8 mouse cellular contexts compared by ENCODE assay signal in genomic region chr1:172325680-172326535, GRCm38 (mm10). TPM values are rescaled to one million over a fixed set of nuclear protein-coding genes. Genes with fewer than 3 reads are reported as not detected.
A peak's percentile ranks its signal among the peaks of the same experiment; 100 is the strongest.
DNase-seq lines count a peak whose midpoint lies in the region; ATAC-seq lines count a peak whose summit lies in the region.

No protein-coding gene starts in this region.

- peak overlapping the region; percentile 33 for H3K4me3 ChIP-seq in erythroblast, embryonic 14.5 days (replicated peaks)
- peak overlapping the region; percentile 46 for H3K4me3 ChIP-seq in brown adipose tissue, adult 24 weeks (ENCODE audit: insufficient read depth, low read depth, low read length)
- H3K4me3 ChIP-seq in forebrain, embryonic 14.5 days (ENCODE audit: low read depth, low read length), result peak overlapping the region; percentile 38
- H3K4me3 ChIP-seq in midbrain, embryonic 15.5 days, result peak overlapping the region; percentile 47

- H3K4me1 ChIP-seq in erythroblast, embryonic 14.5 days (ENCODE audit: control insufficient read depth), result peaks cover 19% of the 10 kb centered on the region
- H3K4me1 ChIP-seq in brown adipose tissue, adult 24 weeks (ENCODE audit: control insufficient read depth, insufficient read depth, insufficient read length, low read length), result no peaks in the 10 kb centered on the region
- H3K4me1 ChIP-seq in forebrain, embryonic 14.5 days (ENCODE audit: control insufficient read depth, insufficient read depth, low read length), result peaks cover 17% of the 10 kb centered on the region
- H3K4me1 ChIP-seq in midbrain, embryonic 15.5 days, result peaks cover 27% of the 10 kb centered on the region

- peaks cover 59% of the 10 kb centered on the region for H3K27me3 ChIP-seq in erythroblast, embryonic 14.5 days (ENCODE audit: control insufficient read depth)
- H3K27me3 ChIP-seq in forebrain, embryonic 14.5 days (replicated peaks; ENCODE audit: control insufficient read depth, insufficient read depth, low read length), result no peaks in the 10 kb centered on the region
- H3K27me3 ChIP-seq in midbrain, embryonic 15.5 days (replicated peaks), result peaks cover 6% of the 10 kb centered on the region
- no peaks in the 10 kb centered on the region for H3K27me3 ChIP-seq in splenic B cell, adult 2 months (ENCODE audit: control insufficient read depth, insufficient read depth, low read length, poor library complexity, severe bottlenecking)

- H3K27ac ChIP-seq in brown adipose tissue, adult 24 weeks (replicated peaks; ENCODE audit: low read depth, low read length), result no peak overlapping the region
- H3K27ac ChIP-seq in forebrain, embryonic 14.5 days (ENCODE audit: low read depth, low read length), result no peak overlapping the region
- no peak overlapping the region for H3K27ac ChIP-seq in midbrain, embryonic 15.5 days

- peak overlapping the region; percentile 60 for H3K9ac ChIP-seq in forebrain, embryonic 14.5 days (ENCODE audit: low read length)
- peak overlapping the region; percentile 40; the same call in 1 of the 2 replicates for H3K9ac ChIP-seq in midbrain, embryonic 15.5 days

- peaks cover 2% of the 10 kb centered on the region for H3K36me3 ChIP-seq in erythroblast, embryonic 14.5 days (ENCODE audit: control insufficient read depth)
- H3K36me3 ChIP-seq in forebrain, embryonic 14.5 days (ENCODE audit: control insufficient read depth, insufficient read depth, low read length), result peaks cover 8% of the 10 kb centered on the region; the same call in 1 of the 2 replicates
- no peaks in the 10 kb centered on the region for H3K36me3 ChIP-seq in midbrain, embryonic 15.5 days (replicated peaks)
- no peaks in the 10 kb centered on the region for H3K36me3 ChIP-seq in splenic B cell, adult 2 months (ENCODE audit: control insufficient read depth, insufficient read depth, low read length, poor library complexity, severe bottlenecking)

- ATAC-seq in erythroblast, adult 5-6 weeks (replicated peaks; ENCODE audit: low FRiP score, poor library complexity, severe bottlenecking), result no peak
- peak; percentile 51 for ATAC-seq in forebrain, embryonic 14.5 days
- peak; percentile 74 for ATAC-seq in inflammation-experienced regulatory T-cells, adult 6 months
- ATAC-seq in midbrain, embryonic 15.5 days (replicated peaks), result peak; percentile 55

- H3K9me3 ChIP-seq in erythroblast, embryonic 14.5 days (ENCODE audit: control insufficient read depth, low read length), result peaks cover 7% of the 10 kb centered on the region
- H3K9me3 ChIP-seq in forebrain, embryonic 14.5 days (replicated peaks; ENCODE audit: control insufficient read depth, low read length), result no peaks in the 10 kb centered on the region
- H3K9me3 ChIP-seq in midbrain, embryonic 15.5 days, result no peaks in the 10 kb centered on the region

- peak overlapping the region; percentile 78 for H3K4me2 ChIP-seq in forebrain, embryonic 14.5 days (ENCODE audit: low read length)
- H3K4me2 ChIP-seq in midbrain, embryonic 15.5 days, result peak overlapping the region; percentile 82

- WGBS in forebrain, embryonic 14.5 days, result 29% methylated on average over 94 of the region's 94 CpGs
- 20% methylated on average over 94 of the region's 94 CpGs for WGBS in midbrain, embryonic 15.5 days

- DNase-seq in forebrain, embryonic 14.5 days (ENCODE audit: low spot score), result peak; percentile 78
- peak; percentile 62 for DNase-seq in liver
- peak; percentile 85 for DNase-seq in splenic B cell, adult 2 months (ENCODE audit: low read depth, low spot score)

RNA-seq across cellular contexts. Expression of gene Kcnj9, which starts 3.2 kb away (rescaled TPM):
- 0.01 TPM in 1 of 2 replicates, not detected in the other for polyA plus RNA-seq in erythroblast, embryonic 14.5 days (2012)
- total RNA-seq in erythroblast, adult 5-6 weeks (2015; ENCODE audit: low replicate concordance), result not detected in 2 replicates
- 2.1 TPM in 1 of 2 replicates, not detected in the other for total RNA-seq in erythroblast, adult 5-6 weeks (2017; ENCODE audit: low replicate concordance)
- polyA plus RNA-seq in brown adipose tissue, adult 24 weeks (2012; ENCODE audit: insufficient read depth, insufficient read length, missing spikeins), result not detected in 2 replicates
- polyA plus RNA-seq in forebrain, embryonic 14.5 days (2014; fragmentation: Nextera tagmentation; extraction: Ambion mirVana), result 1.3 and 1.5 TPM in 2 replicates
- not detected for polyA plus RNA-seq in inflammation-experienced regulatory T-cells, adult 6 months (2017; shearing (Covaris generic))
- 5.6 and 5.9 TPM in 2 replicates for polyA plus RNA-seq in midbrain, embryonic 15.5 days (2015; fragmentation: Nextera tagmentation; extraction: Ambion mirVana)

RNA-seq across cellular contexts. Expression of gene Kcnj10, which starts 15.1 kb away (rescaled TPM):
- 0.01 TPM in 1 of 2 replicates, not detected in the other for polyA plus RNA-seq in erythroblast, embryonic 14.5 days (2012)
- 5.6 and 11.7 TPM in 2 replicates for total RNA-seq in erythroblast, adult 5-6 weeks (2015; ENCODE audit: low replicate concordance)
- total RNA-seq in erythroblast, adult 5-6 weeks (2017; ENCODE audit: low replicate concordance), result 0.85 and 2.8 TPM in 2 replicates
- not detected in 2 replicates for polyA plus RNA-seq in brown adipose tissue, adult 24 weeks (2012; ENCODE audit: insufficient read depth, insufficient read length, missing spikeins)
- polyA plus RNA-seq in forebrain, embryonic 14.5 days (2014; fragmentation: Nextera tagmentation; extraction: Ambion mirVana), result 1.5 and 1.6 TPM in 2 replicates
- polyA plus RNA-seq in inflammation-experienced regulatory T-cells, adult 6 months (2017; shearing (Covaris generic)), result under 1 TPM in 1 of 3 experiments, not detected in 2; 0.12 TPM
- polyA plus RNA-seq in midbrain, embryonic 15.5 days (2015; fragmentation: Nextera tagmentation; extraction: Ambion mirVana), result 1.8 TPM in 2 replicates

RNA-seq across cellular contexts. Expression of gene Atp1a2, which starts 28.0 kb away (rescaled TPM):
- polyA plus RNA-seq in erythroblast, embryonic 14.5 days (2012), result not detected in 2 replicates
- not detected in 2 replicates for total RNA-seq in erythroblast, adult 5-6 weeks (2015; ENCODE audit: low replicate concordance)
- not detected in 2 replicates for total RNA-seq in erythroblast, adult 5-6 weeks (2017; ENCODE audit: low replicate concordance)
- polyA plus RNA-seq in brown adipose tissue, adult 24 weeks (2012; ENCODE audit: insufficient read depth, insufficient read length, missing spikeins), result 428 and 499 TPM in 2 replicates
- polyA plus RNA-seq in forebrain, embryonic 14.5 days (2014; fragmentation: Nextera tagmentation; extraction: Ambion mirVana), result 12.9 and 19.8 TPM in 2 replicates
- polyA plus RNA-seq in inflammation-experienced regulatory T-cells, adult 6 months (2017; shearing (Covaris generic)), result under 1 TPM in 2 of 3 experiments, not detected in 1; 0.12 to 0.52 TPM
- 56.5 and 63.1 TPM in 2 replicates for polyA plus RNA-seq in midbrain, embryonic 15.5 days (2015; fragmentation: Nextera tagmentation; extraction: Ambion mirVana)

RNA-seq across cellular contexts. Expression of gene Pigm, which starts 50.4 kb away (rescaled TPM):
- 0.10 and 0.15 TPM in 2 replicates for polyA plus RNA-seq in erythroblast, embryonic 14.5 days (2012)
- 5.2 and 5.6 TPM in 2 replicates for total RNA-seq in erythroblast, adult 5-6 weeks (2015; ENCODE audit: low replicate concordance)
- 5.3 and 8.1 TPM in 2 replicates for total RNA-seq in erythroblast, adult 5-6 weeks (2017; ENCODE audit: low replicate concordance)
- polyA plus RNA-seq in brown adipose tissue, adult 24 weeks (2012; ENCODE audit: insufficient read depth, insufficient read length, missing spikeins), result 3.9 and 5.0 TPM in 2 replicates
- 4.8 and 5.1 TPM in 2 replicates for polyA plus RNA-seq in forebrain, embryonic 14.5 days (2014; fragmentation: Nextera tagmentation; extraction: Ambion mirVana)
- polyA plus RNA-seq in inflammation-experienced regulatory T-cells, adult 6 months (2017; shearing (Covaris generic)), result 1 to 10 TPM; 4.9 to 6.3 (median 5.7) TPM
- 4.0 and 4.1 TPM in 2 replicates for polyA plus RNA-seq in midbrain, embryonic 15.5 days (2015; fragmentation: Nextera tagmentation; extraction: Ambion mirVana)
